Mouse (Mus musculus): ENCODE measurements around the gene Serpinb9g. TPM values are rescaled to one million over a fixed set of nuclear protein-coding genes. Genes with fewer than 3 reads are reported as not detected.

Serpinb9g gene
- not detected for polyA plus RNA-seq (2012; fragmentation: generic; extraction: Trizol)

DNA sequence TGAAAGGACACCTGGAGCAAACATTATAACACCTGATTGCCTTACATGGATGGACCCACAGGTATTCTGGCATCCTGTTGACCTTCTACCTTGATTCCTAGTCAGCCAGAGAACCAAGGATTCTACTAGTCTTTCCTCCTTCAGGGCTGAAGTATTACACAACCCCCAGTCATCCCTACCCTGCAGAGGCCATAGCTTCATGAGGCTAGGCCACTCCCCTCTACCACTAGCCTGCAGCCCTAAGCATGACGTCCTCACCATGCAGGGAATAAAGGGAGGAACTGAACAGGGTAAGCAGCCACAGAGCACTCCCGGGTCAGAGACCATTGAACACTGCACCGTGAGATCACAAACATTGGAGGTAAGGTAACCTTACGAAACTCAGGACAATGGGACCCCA is at the start of gene Serpinb9g:
Gene Serpinb9g (plus strand): TSS at position 301 of the 400 bp plus-strand sequence.

Other genes with a start within 250 kb of the Serpinb9g start
- gene Serpinb9e, start 235.2 kb upstream of the Serpinb9g start, polyA plus RNA-seq (2012; fragmentation: generic; extraction: Trizol): not detected
- gene Serpinb9f, start 160.7 kb upstream of the Serpinb9g start, polyA plus RNA-seq (2012; fragmentation: generic; extraction: Trizol): not detected
- gene Gm11397, start 89.0 kb upstream of the Serpinb9g start, polyA plus RNA-seq (2012; fragmentation: generic; extraction: Trizol): not detected
- not detected for gene Serpinb6d, start 176.6 kb downstream of the Serpinb9g start, polyA plus RNA-seq (2012; fragmentation: generic; extraction: Trizol)

Measured in C3H10T1/2 (cell line).